Mouse (Mus musculus) cortical plate, adult 2 months (tissue): ENCODE measurements around the gene Catsperg1.

Experiments used
- CTCF ChIP-seq: fragments of 200-500 bp; IDR thresholded peaks from 2 replicates; pipeline ENCODE4 v1.5.1; 2011; ENCODE audit warnings: mild to moderate bottlenecking, control low read depth, low read length; ENCODE audit not compliant: insufficient read depth; ENCODE audit errors: extremely low read depth
- POLR2A ChIP-seq: fragments of 200-500 bp; IDR thresholded peaks from 2 replicates; pipeline ENCODE4 v1.6.1; 2011; ENCODE audit warnings: mild to moderate bottlenecking, low read length, control low read depth; ENCODE audit not compliant: insufficient read depth; ENCODE audit errors: extremely low read depth

DNA sequence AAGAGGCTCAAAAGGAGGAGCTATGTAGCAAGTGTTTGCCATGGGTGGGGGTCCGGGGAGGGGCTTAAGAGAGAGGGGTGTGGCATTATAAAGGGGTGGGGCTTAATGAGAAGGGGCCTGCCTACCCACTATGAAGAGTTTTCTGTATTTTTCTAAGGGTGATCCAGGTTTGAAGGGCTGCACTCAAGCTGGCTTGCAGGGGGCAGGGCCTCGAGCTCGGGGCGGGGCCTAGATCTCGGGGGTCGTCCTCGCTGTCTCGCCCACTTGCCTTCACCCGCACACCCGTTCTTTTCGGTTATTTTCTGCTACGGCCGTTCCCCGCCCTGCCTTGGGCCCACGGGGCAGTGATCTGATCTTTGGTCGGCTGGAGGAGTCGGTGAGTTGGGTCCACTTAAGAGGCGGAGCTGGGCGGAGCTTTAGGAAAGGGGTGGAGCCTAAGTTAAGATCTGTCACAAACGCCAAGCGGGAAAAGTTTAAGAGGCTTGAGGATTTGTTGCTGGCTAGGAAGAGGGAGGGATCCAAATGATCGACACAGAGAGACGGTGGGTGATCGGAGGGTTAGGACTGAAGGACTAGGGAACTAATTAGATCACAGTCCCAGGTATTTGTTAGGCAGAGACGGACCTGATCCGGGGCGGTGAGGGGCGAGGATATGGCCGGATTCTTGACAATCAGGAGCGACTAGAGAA, 43.6 kb downstream of the Catsperg1 start, which contains the start of the genes Ggn and Spred3:
- no peak for TF ChIP-seq CTCF
- TF ChIP-seq POLR2A, result no peak
